Mouse (Mus musculus): ENCODE results near the gene Tmem168. TPM values are rescaled to one million over a fixed set of nuclear protein-coding genes. Genes with fewer than 3 reads are reported as not detected.

Tmem168 gene
- polyA plus RNA-seq, 1 experiment: not detected

DNA sequence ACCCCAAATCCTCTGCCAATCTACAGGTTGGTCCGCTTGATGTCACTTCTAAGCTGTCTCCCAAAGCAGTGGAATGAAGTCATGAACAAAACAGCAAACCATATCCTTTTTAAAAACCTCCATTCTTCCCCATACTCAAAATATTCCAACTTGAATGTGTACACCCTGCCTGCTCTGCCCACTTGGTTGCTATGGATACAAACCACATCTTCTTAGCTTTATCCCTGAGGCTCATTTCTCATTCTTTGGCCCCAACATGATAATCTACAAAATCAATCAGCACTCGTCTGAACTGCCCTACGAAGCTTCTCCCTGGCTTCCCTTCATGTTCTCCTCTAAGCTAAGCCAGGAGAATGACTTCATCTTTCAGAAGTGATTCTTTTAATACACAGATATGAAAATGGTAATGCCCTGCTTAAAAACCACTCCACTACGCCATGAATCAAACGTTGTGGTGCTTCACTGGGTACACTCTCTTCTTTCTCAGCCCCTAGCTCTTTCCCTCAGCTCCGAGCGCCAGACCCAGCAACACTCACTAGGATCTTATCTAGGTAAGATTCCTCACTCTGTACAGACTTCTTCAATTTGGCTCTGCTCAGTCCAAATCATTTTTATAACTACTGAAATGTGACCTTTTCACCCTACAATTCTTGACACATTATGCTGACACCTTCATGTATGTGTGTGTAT lies 70.5 kb downstream of the Tmem168 start:
- Histone ChIP-seq H3K4me1 (ENCODE audit: control insufficient read depth) (no peaks in the 10 kb centered on the region), H3K27me3 (ENCODE audit: control insufficient read depth) (no peaks in the 10 kb centered on the region), H3K9me3 (ENCODE audit: control insufficient read depth, low read length) (no peaks in the 10 kb centered on the region), H3K36me3 (ENCODE audit: control insufficient read depth) (no peaks in the 10 kb centered on the region), H3K4me3 (replicated peaks) (no peak overlapping the region)
- no peak for TF ChIP-seq GATA1 (IDR thresholded peaks at IDR 0.05; ENCODE audit: low read length)
- TF ChIP-seq TAL1 (IDR thresholded peaks at IDR 0.05; ENCODE audit: low read length): no peak

Other genes starting within 250 kb of the Tmem168 start
- 0.01 TPM in 2 replicates for gene Bmt2, start 69.9 kb upstream of the Tmem168 start, polyA plus RNA-seq (2012)
- gene Gpr85, start 231.8 kb upstream of the Tmem168 start, polyA plus RNA-seq (2012): not detected in 2 replicates

Data from erythroblast, embryonic 14.5 days (primary cell).